Mouse (Mus musculus) intestine, embryonic 16.5 days (tissue): ENCODE data around the gene Arpc2. TPM values are rescaled to one million over a fixed set of nuclear protein-coding genes. Genes with fewer than 3 reads are reported as not detected.
A peak's percentile ranks its signal among the peaks of the same experiment; 100 is the strongest.

Experiments used
- ATAC-seq: fragments of 200-750 bp; cut with Nextera tagmentation; 2 replicates; pipeline ENCODE4 v1.8.0; 2017; ENCODE audit warnings: moderate TSS enrichment, moderate library complexity
- H3K27ac ChIP-seq: fragments of 300-500 bp; sonication (generic); 2 replicates; pipeline ENCODE4 v1.5.1; 2014; ENCODE audit warnings: mild to moderate bottlenecking, low read length
- H3K27me3 ChIP-seq: fragments of 300-500 bp; sonication (generic); replicated peaks from 2 replicates; pipeline ENCODE4 v1.6.1; 2014; ENCODE audit warnings: low read length, control low read depth, mixed read lengths; ENCODE audit not compliant: control insufficient read depth, insufficient read depth
- H3K36me3 ChIP-seq: fragments of 300-500 bp; sonication (generic); 2 replicates; pipeline ENCODE4 v1.6.1; 2014; ENCODE audit warnings: low read length, control low read depth; ENCODE audit not compliant: control insufficient read depth, insufficient read depth
- H3K4me1 ChIP-seq: fragments of 300-500 bp; sonication (generic); 2 replicates; pipeline ENCODE4 v1.6.1; 2014; ENCODE audit warnings: low read length, control low read depth, mixed read lengths; ENCODE audit not compliant: control insufficient read depth, insufficient read depth
- H3K4me2 ChIP-seq: fragments of 300-500 bp; sonication (generic); 2 replicates; pipeline ENCODE4 v1.6.1; 2014; ENCODE audit warnings: low read depth, low read length, control low read depth
- H3K4me3 ChIP-seq: fragments of 300-500 bp; sonication (generic); 2 replicates; pipeline ENCODE4 v1.5.1; 2014; ENCODE audit warnings: mild to moderate bottlenecking, low read length
- H3K9ac ChIP-seq: fragments of 300-500 bp; sonication (generic); 2 replicates; pipeline ENCODE4 v1.6.1; 2014; ENCODE audit warnings: low read depth, low read length
- H3K9me3 ChIP-seq: fragments of 300-500 bp; sonication (generic); 2 replicates; pipeline ENCODE4 v1.6.1; 2016; ENCODE audit warnings: low read length, control low read depth; ENCODE audit not compliant: control insufficient read depth
- WGBS: fragments of 180-500 bp; shearing (Covaris S2); extraction: QIAGEN DNeasy Blood & Tissue Kit; methylation state at CpG from one replicate; pipeline ENCODE4 v1.1.7; 2014; 5-methylcytosine and 5-hydroxymethylcytosine counted together
- polyA plus RNA-seq: library from polyadenylated mRNA; unstranded; fragments of >200 nt; fragmentation: Nextera tagmentation; extraction: Ambion mirVana; gene quantifications from 2 replicates; pipeline ENCODE4 v1.2.1, GENCODE M21; 2015

Arpc2 gene
- polyA plus RNA-seq, 1 experiment from 2014 or later, result 575 TPM

- peak overlapping the region; percentile 23; the same call in 1 of the 2 replicates for H3K9ac ChIP-seq
- ATAC-seq, result no peak
- 38% methylated on average over 8 of the region's 8 CpGs for WGBS
- H3K27ac ChIP-seq, result no peak overlapping the region
- H3K4me3 ChIP-seq, result no peak overlapping the region
- no peaks in the 10 kb centered on the region for H3K9me3 ChIP-seq
- H3K27me3 ChIP-seq, result no peaks in the 10 kb centered on the region
- no peak overlapping the region for H3K4me2 ChIP-seq
- peaks cover 12% of the 10 kb centered on the region for H3K36me3 ChIP-seq
- peaks cover 30% of the 10 kb centered on the region for H3K4me1 ChIP-seq
Measured at GRCm38 (mm10) chr1:74277883-74278537, 42.1 kb downstream of the Arpc2 start.

DNA sequence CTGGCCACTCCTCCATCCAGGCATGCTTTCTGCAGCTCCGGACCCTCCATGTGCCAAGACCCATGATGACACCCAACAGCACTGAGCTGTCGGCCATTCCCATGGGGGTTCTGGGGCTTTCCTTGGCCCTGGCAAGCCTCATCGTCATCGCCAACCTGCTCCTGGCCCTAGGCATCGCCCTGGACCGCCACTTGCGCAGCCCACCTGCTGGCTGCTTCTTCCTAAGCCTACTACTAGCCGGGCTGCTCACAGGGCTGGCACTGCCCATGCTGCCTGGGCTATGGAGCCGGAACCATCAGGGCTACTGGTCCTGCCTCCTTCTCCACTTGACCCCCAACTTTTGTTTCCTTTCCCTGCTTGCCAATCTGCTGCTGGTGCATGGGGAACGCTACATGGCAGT is 42.7 kb downstream of the Arpc2 start, which contains the start of gene Gpbar1:
TSS of gene Gpbar1 (plus strand) at position 13 of the 400 bp plus-strand sequence.
- Histone ChIP-seq H3K4me1 (peaks cover 33% of the 10 kb centered on the region), H3K4me2 (peak within 1 kb of the TSS; percentile 6; the same call in 1 of the 2 replicates), H3K4me3 (peak within 1 kb of the TSS; percentile 9; the same call in 1 of the 2 replicates), H3K36me3 (peaks cover 15% of the 10 kb centered on the region), H3K27me3 (no peaks in the 10 kb centered on the region), H3K9me3 (no peaks in the 10 kb centered on the region), H3K9ac (peak within 1 kb of the TSS; percentile 23), H3K27ac (no peak within 1 kb of the TSS)
- WGBS, result 91% methylated on average over 10 of the region's 10 CpGs
- ATAC-seq, result no peak

DNA sequence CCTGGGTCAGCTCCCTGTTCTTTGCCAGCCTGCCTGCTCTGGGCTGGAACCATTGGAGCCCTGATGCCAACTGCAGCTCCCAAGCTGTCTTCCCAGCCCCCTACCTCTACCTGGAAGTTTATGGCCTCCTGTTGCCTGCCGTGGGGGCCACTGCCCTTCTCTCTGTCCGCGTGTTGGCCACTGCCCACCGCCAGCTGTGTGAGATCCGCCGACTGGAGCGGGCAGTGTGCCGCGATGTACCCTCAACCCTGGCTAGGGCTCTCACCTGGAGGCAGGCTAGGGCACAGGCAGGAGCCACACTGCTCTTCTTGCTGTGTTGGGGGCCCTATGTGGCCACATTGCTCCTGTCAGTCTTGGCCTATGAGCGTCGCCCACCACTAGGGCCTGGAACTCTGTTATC is 43.1 kb downstream of the Arpc2 start:
- H3K27me3 ChIP-seq, result no peaks in the 10 kb centered on the region
- H3K4me3 ChIP-seq, result no peak overlapping the region
- H3K27ac ChIP-seq, result no peak overlapping the region
- no peak overlapping the region for H3K9ac ChIP-seq
- WGBS, result 85% methylated on average over 11 of the region's 11 CpGs
- peaks cover 15% of the 10 kb centered on the region for H3K36me3 ChIP-seq
- no peaks in the 10 kb centered on the region for H3K9me3 ChIP-seq
- H3K4me2 ChIP-seq, result no peak overlapping the region
- H3K4me1 ChIP-seq, result peaks cover 37% of the 10 kb centered on the region
- ATAC-seq, result no peak

GRCm38 (mm10) chr1:74280591-74281325 is 44.9 kb downstream of the Arpc2 start:
- no peaks in the 10 kb centered on the region for H3K9me3 ChIP-seq
- H3K36me3 ChIP-seq, result peaks cover 15% of the 10 kb centered on the region
- H3K4me1 ChIP-seq, result peaks cover 28% of the 10 kb centered on the region
- H3K27ac ChIP-seq, result no peak overlapping the region
- H3K27me3 ChIP-seq, result no peaks in the 10 kb centered on the region
- no peak overlapping the region for H3K4me2 ChIP-seq
- 87% methylated on average over 14 of the region's 14 CpGs for WGBS
- H3K4me3 ChIP-seq, result no peak overlapping the region
- ATAC-seq, result no peak
- peak overlapping the region; percentile 20; the same call in 1 of the 2 replicates for H3K9ac ChIP-seq

- H3K27me3 ChIP-seq, result no peaks in the 10 kb centered on the region
- H3K4me2 ChIP-seq, result no peak overlapping the region
- no peak overlapping the region for H3K9ac ChIP-seq
- H3K4me3 ChIP-seq, result no peak overlapping the region
- H3K36me3 ChIP-seq, result peaks cover 15% of the 10 kb centered on the region
- peaks cover 33% of the 10 kb centered on the region for H3K4me1 ChIP-seq
- no peaks in the 10 kb centered on the region for H3K9me3 ChIP-seq
- no peak overlapping the region for H3K27ac ChIP-seq
- no peak for ATAC-seq
- 86% methylated on average over 2 of the region's 2 CpGs for WGBS
Measured at GRCm38 (mm10) chr1:74281372-74281771, 45.5 kb downstream of the Arpc2 start.

GRCm38 (mm10) chr1:74281886-74282285 is 46.0 kb downstream of the Arpc2 start:
- 94% methylated on average over 8 of the region's 8 CpGs for WGBS
- H3K36me3 ChIP-seq, result peaks cover 15% of the 10 kb centered on the region

DNA sequence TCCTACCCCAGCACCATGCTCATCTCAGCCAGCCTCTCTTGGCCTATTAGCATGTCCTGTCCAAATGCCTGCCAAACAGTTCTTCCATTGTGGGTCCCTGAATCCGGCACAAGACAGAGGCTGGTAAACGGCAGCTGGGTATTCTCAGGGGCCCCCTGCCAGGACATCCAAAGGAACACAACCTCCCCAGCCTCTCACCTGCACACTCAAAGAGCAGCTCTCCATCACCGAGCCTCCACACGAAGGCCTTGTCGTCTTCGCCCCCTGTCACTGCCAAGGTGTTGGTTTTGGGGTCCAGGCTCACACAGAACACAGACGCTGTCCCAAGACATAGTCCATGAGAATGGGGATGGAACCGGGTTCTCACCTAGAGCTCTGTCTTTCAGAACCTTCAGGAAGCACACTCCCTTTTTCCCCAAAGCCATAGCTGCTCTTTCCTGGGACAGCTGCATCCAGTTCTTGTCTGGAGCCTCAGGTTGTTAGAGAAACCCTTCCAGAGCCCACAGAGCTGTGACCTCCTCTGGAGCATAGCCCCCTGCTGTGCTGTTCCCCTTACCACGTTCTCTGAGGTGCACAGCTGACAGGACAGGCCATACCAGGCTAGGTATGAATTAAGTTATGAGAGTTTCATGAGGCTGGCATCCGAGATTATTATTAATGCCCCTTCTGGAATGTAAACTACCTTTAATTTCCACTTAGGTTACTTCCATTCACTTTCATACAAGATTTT is 47.2 kb downstream of the Arpc2 start:
- Histone ChIP-seq H3K27ac (no peak overlapping the region), H3K4me1 (peaks cover 30% of the 10 kb centered on the region), H3K36me3 (peaks cover 15% of the 10 kb centered on the region), H3K27me3 (no peaks in the 10 kb centered on the region), H3K4me2 (peak overlapping the region; percentile 75; the same call in 1 of the 2 replicates), H3K9ac (0 out of 2 replicates have a peak overlapping the region, but pooled peaks have one; percentile 1), H3K4me3 (no peak overlapping the region), H3K9me3 (no peaks in the 10 kb centered on the region)
- 82% methylated on average over 10 of the region's 10 CpGs for WGBS
- no peak for ATAC-seq

More at GRCm38 (mm10) chr1:74281886-74282285, 46.0 kb downstream of the Arpc2 start:
- Histone ChIP-seq H3K9ac (no peak overlapping the region), H3K4me2 (no peak overlapping the region), H3K4me3 (no peak overlapping the region), H3K9me3 (no peaks in the 10 kb centered on the region), H3K4me1 (peaks cover 32% of the 10 kb centered on the region), H3K27ac (no peak overlapping the region), H3K27me3 (no peaks in the 10 kb centered on the region)
- no peak for ATAC-seq

DNA sequence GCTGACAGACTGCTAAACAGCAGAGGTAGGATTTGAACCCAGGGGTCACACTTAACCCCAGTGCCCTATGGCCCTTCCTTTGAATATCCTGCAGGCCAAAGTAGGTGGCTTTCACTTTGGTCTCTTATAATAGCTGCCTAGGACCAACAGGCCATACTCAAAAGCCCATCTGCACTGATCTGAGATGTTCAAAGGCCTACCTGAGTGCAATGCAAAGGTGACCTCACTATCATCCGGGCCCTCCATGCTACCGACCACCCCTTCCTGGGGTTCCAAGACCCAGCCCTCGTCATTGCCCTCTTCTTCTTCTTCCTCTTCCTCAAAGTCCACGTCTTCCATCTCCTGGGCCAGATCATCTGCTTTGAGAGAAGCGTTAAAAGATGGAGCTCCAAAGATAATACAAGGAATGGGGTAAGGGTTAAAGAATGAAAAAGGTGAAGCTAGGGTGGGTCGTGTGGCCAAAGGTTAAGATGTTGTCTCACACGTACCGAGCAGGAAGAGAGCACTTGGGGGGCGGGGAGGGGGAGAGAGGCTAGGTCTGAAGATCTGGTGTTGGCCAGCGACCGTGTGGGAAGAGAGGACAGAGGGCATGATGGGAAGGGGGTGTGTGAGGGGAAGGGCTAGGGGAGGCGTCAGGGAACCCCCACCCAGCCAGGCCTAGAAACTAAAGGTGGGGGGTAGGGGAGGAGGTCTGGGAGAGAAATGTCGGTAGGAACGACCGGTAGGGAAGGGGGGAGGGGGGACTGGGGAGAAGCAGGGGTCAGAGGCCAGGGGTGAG is 48.0 kb downstream of the Arpc2 start:
- Histone ChIP-seq H3K27me3 (no peaks in the 10 kb centered on the region), H3K27ac (peak overlapping the region; percentile 74), H3K36me3 (peaks cover 20% of the 10 kb centered on the region), H3K9ac (peak overlapping the region; percentile 85), H3K4me1 (peaks cover 33% of the 10 kb centered on the region), H3K9me3 (no peaks in the 10 kb centered on the region), H3K4me3 (peak overlapping the region; percentile 78), H3K4me2 (peak overlapping the region; percentile 75)
- ATAC-seq, result peak; percentile 59
- WGBS, result 9% methylated on average over 15 of the region's 15 CpGs
